Mouse (Mus musculus): ENCODE measurements at regions not wholly inside any gene's neighbourhood (a gene's known extent, or its start where the extent isn't known, plus 50 kb on each side); places are given as distances from the start of the nearest gene placed in this dataset.

- DNase-seq (ENCODE audit: low spot score) (no peak), ATAC-seq (ENCODE audit: low FRiP score) (no peak)
- 85% methylated on average over 3 of the region's 3 CpGs for WGBS
- H3K27ac ChIP-seq (ENCODE audit: low read depth, low read length), result no peak overlapping the region
- no peaks in the 10 kb centered on the region for H3K4me1 ChIP-seq (ENCODE audit: insufficient read depth, low read length)
- no peaks in the 10 kb centered on the region for H3K9me3 ChIP-seq (ENCODE audit: low read length)
- no peak overlapping the region for H3K4me2 ChIP-seq (ENCODE audit: low read depth, low read length, poor library complexity, severe bottlenecking)
- H3K27me3 ChIP-seq (ENCODE audit: insufficient read depth, low read length), result no peaks in the 10 kb centered on the region
- no peak for TF ChIP-seq CTCF (IDR thresholded peaks at IDR 0.05)
- no peak overlapping the region for H3K4me3 ChIP-seq (ENCODE audit: low read depth, low read length)
- H3K36me3 ChIP-seq (ENCODE audit: insufficient read depth, low read length), result no peaks in the 10 kb centered on the region
- H3K9ac ChIP-seq (replicated peaks; ENCODE audit: low read length, poor library complexity, severe bottlenecking), result no peak overlapping the region
These were observed 796.6 kb downstream of the Brinp3 start for GRCm38 (mm10) chr1:147291119-147291518.

GRCm38 (mm10) chr1:147309246-147309645, 814.7 kb downstream of the Brinp3 start:
- no peaks in the 10 kb centered on the region for H3K27me3 ChIP-seq (ENCODE audit: insufficient read depth, low read length)
- no peak overlapping the region for H3K9ac ChIP-seq (replicated peaks; ENCODE audit: low read length, poor library complexity, severe bottlenecking)
- TF ChIP-seq CTCF (IDR thresholded peaks at IDR 0.05), result no peak
- DNase-seq (ENCODE audit: low spot score) (peak; percentile 24), ATAC-seq (ENCODE audit: low FRiP score) (no peak)
- H3K9me3 ChIP-seq (ENCODE audit: low read length), result no peaks in the 10 kb centered on the region
- no peaks in the 10 kb centered on the region for H3K36me3 ChIP-seq (ENCODE audit: insufficient read depth, low read length)
- no peaks in the 10 kb centered on the region for H3K4me1 ChIP-seq (ENCODE audit: insufficient read depth, low read length)
- 72% methylated on average over 1 of the region's 1 CpGs for WGBS
- no peak overlapping the region for H3K4me2 ChIP-seq (ENCODE audit: low read depth, low read length, poor library complexity, severe bottlenecking)
- H3K27ac ChIP-seq (ENCODE audit: low read depth, low read length), result no peak overlapping the region
- H3K4me3 ChIP-seq (ENCODE audit: low read depth, low read length), result no peak overlapping the region

GRCm38 (mm10) chr1:147343276-147343953, 848.9 kb downstream of the Brinp3 start:
- Histone ChIP-seq H3K4me2 (ENCODE audit: low read depth, low read length, poor library complexity, severe bottlenecking) (no peak overlapping the region), H3K36me3 (ENCODE audit: insufficient read depth, low read length) (no peaks in the 10 kb centered on the region), H3K4me3 (ENCODE audit: low read depth, low read length) (no peak overlapping the region), H3K9ac (replicated peaks; ENCODE audit: low read length, poor library complexity, severe bottlenecking) (no peak overlapping the region), H3K27me3 (ENCODE audit: insufficient read depth, low read length) (no peaks in the 10 kb centered on the region), H3K27ac (ENCODE audit: low read depth, low read length) (no peak overlapping the region), H3K4me1 (ENCODE audit: insufficient read depth, low read length) (no peaks in the 10 kb centered on the region), H3K9me3 (ENCODE audit: low read length) (no peaks in the 10 kb centered on the region)
- 85% methylated on average over 9 of the region's 9 CpGs for WGBS
- ATAC-seq (ENCODE audit: low FRiP score) (no peak; the same call in 1 of the 2 replicates), DNase-seq (ENCODE audit: low spot score) (peak; percentile 79)
- TF ChIP-seq CTCF (IDR thresholded peaks at IDR 0.05), result no peak

- Histone ChIP-seq H3K9me3 (ENCODE audit: low read length) (no peaks in the 10 kb centered on the region), H3K36me3 (ENCODE audit: insufficient read depth, low read length) (no peaks in the 10 kb centered on the region), H3K27me3 (ENCODE audit: insufficient read depth, low read length) (no peaks in the 10 kb centered on the region), H3K4me1 (ENCODE audit: insufficient read depth, low read length) (no peaks in the 10 kb centered on the region), H3K4me3 (ENCODE audit: low read depth, low read length) (no peak overlapping the region), H3K4me2 (ENCODE audit: low read depth, low read length, poor library complexity, severe bottlenecking) (no peak overlapping the region), H3K9ac (replicated peaks; ENCODE audit: low read length, poor library complexity, severe bottlenecking) (no peak overlapping the region), H3K27ac (ENCODE audit: low read depth, low read length) (no peak overlapping the region)
- TF ChIP-seq CTCF (IDR thresholded peaks at IDR 0.05), result no peak
- 85% methylated on average over 3 of the region's 3 CpGs for WGBS
- DNase-seq (ENCODE audit: low spot score) (no peak), ATAC-seq (ENCODE audit: low FRiP score) (no peak)
These were observed 849.5 kb downstream of the Brinp3 start for GRCm38 (mm10) chr1:147344027-147344426.
